Mouse (Mus musculus) c-Kit-positive CD71-negative TER-119-negative erythroid progenitor cells, embryonic 14.5 days (primary cell): ENCODE measurements around the gene Kdm2b.

Experiments
- DNase-seq: peaks from one replicate; pipeline ENCODE4 v3.0.0-alpha.2; 2013; ENCODE audit warnings: low read depth

Gene Kdm2b

GRCm38 (mm10) chr5:122925534-122925958 is 64.1 kb downstream of the Kdm2b start:
- DNase-seq, result peak; percentile 56

GRCm38 (mm10) chr5:122923871-122924465 is 65.7 kb downstream of the Kdm2b start:
- DNase-seq, result no peak

GRCm38 (mm10) chr5:122921941-122922340 is 67.7 kb downstream of the Kdm2b start:
- no peak for DNase-seq

DNA sequence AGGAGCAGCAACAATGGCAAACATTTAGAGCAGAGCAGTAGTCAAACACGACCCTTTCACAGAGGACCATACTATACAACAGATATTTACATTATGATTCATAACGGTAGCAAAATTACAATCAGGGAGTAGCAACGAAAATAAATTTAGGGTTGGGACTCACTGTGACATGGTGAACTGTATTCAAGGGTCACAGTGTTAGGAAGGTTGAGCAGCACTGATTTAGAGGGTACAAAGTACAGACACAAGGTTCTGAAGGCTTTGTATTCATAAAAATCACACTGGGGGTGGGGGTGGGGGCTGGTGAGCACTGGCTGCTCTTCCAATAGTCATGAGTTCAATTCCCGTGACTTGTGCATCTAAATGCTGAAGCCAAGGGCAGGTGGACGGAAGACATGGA is 69.1 kb downstream of the Kdm2b start:
- no peak for DNase-seq

DNA sequence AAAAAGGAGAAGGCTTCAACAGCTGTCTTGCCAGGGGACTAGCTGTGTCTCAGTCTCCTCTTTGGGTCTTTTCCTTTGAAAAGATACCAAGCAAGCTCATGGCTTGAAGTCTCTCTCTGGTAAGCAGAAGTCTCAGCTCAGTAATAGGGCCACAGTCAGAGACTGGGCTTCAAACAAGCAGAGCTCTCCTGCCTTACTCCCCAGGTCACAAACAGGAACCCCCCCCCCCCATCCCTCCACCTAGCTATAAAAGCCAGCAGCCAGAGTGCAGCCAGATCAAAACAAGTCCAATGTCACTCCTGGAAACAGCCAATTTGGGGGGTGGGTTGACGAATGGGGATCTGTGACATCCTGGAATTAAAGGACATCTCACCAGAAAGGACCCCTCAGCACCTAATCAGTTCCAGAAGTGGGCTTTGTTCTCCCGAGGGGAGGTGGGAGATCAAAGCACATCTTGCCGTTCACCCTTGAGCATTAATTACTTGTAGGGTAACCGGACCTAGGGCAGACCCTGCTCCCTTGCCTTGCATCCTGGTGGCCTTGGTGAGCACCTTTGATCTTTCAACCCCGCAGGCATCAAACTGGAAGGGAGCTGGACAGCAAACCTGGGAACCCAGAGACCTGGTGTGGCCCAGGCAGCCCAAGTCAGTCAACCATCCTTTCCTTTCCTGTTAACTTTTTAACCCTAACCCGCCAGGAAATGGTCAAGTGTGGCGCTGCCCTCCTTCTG is 71.5 kb downstream of the Kdm2b start:
- no peak for DNase-seq

DNA sequence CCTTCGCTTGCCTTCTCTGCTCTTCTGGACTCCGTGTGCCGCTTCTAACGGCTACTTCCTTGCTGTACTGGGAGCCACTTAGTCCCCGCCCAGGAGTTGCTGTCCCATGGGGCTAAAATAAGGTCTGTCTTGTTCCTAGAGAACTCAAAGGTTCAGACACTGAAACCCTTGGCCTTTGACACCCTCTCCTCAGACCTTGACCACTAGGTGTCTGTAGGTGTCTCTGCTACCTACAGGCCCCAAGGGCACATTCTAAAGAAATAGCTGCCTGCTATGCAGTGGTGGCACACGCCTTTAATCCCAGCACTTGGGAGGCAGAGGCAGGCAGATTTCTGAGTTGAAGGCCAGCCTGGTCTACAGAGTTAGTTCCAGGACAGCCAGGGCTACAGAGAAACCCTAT is 73.5 kb downstream of the Kdm2b start:
- DNase-seq, result no peak

DNA sequence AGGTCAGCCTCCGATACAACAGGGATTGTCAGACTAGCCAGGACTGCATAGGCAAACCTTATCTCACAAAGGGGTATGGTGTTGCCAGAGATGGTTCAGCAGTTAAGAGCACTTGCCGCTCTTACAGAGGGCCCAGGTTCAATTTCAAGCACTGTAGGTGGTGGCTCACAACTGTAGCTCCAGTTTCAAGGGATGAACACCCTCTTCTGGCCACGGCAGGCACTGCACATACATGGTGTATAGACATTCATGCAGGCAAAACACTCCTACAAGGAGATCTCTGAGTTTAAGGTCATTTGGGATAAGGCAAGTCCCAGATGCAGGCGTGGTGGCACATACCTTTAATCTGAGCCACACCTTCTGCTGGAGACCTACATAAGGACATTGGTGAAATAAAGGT is 76.8 kb downstream of the Kdm2b start:
- DNase-seq, result no peak

GRCm38 (mm10) chr5:122909481-122909880 is 80.1 kb downstream of the Kdm2b start:
- DNase-seq, result no peak

DNA sequence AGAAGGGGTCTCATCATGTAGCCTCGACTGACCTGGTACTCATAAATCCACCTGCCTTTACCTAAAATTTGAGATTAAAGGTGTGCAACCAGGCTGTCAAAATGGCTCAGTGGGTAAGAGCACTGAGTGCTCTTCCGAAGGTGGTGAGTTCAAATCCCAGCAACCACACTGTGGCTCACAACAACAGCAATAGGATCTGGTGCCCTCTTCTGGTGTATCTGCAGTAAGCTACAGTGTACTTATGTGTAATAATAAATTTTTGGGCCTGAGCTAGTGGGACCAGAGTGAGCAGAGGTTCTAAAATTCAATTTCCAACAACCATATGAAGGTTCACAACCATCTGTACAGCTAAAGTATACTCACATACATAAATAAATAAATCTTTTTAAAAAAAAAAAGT is 81.6 kb downstream of the Kdm2b start:
- no peak for DNase-seq

- DNase-seq, result no peak
These were observed 82.4 kb downstream of the Kdm2b start for GRCm38 (mm10) chr5:122907182-122907581.

GRCm38 (mm10) chr5:122903165-122903564 is 86.5 kb downstream of the Kdm2b start:
- no peak for DNase-seq

DNA sequence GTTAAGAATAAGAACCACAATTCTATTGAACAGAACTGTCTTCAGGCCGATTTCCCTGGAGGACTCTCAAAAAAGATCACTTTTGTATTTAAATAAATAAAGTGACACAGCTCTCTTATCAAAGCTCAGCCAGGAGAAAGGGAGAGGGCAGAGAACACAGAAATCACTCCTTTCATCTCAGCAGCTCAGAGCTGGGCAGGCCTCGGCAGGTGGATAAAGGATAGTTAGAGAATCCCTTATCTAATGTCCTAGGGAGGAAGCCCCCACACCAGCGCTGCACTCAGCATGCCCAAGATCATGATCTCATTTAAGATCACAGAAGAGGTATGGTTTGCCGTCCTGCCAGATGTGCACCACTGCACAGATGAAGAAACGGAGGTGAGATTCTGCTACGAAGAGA is 87.4 kb downstream of the Kdm2b start:
- no peak for DNase-seq

- DNase-seq, result no peak
These were observed 88.0 kb downstream of the Kdm2b start for GRCm38 (mm10) chr5:122901666-122902065.

DNA sequence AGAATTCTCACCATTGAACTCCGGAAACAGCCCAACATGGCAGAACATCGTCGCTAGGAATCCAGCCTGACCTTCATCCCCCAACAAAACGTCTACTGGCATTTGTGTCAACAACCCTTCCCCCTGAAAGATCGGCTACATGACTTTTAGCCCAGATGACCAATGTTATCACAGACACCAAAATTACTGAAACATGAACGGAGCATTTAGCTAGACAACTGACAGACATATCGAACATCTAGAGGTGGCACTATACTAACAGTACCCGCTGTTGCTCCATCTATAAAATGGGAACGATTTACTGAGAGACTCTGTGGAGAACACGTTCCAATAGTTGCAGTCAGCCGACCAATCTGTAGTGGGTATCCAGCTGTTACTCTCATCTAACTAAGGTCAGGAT is 88.4 kb downstream of the Kdm2b start:
- no peak for DNase-seq

- DNase-seq, result no peak
These were observed 89.0 kb downstream of the Kdm2b start for GRCm38 (mm10) chr5:122900558-122901171.

DNA sequence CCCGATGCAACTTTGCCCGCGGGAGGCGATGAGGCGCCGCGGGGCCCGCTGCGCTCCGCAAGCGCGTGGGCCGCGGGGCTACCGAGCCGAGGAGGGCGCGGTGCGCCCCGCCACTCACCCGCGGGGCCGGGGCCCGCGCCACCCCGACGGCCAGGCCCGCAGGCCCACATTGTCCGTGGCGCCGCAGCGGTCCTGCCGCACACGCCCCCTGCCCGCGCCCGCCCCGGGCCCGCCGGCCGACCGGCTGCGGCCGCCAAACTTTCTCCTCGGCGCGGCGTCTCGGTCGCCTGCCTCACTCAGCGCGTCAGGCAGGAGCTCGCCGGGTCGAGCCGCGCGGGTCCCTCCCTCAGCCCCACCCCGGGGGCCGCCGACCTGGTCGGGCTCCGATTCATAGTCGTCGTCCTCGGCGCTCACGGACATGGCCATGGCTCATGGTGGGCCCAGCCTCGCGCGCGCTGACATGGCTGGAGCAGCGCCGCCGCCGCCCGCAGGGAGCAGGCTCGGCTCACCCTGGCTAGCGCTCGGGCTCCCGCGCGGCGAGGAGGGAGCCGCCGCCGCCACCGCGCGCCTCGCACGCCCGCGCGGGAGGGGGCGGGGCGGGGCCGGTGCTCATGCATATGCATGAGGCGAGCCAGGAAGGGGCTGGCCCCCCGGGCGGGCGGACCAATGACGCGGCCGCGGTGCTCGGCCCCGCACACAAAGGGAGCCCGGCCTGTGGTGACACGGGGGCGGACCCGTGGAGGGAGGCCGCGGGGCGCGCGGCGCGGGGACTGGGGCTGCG is 89.7 kb downstream of the Kdm2b start:
- peak; percentile 76 for DNase-seq

DNA sequence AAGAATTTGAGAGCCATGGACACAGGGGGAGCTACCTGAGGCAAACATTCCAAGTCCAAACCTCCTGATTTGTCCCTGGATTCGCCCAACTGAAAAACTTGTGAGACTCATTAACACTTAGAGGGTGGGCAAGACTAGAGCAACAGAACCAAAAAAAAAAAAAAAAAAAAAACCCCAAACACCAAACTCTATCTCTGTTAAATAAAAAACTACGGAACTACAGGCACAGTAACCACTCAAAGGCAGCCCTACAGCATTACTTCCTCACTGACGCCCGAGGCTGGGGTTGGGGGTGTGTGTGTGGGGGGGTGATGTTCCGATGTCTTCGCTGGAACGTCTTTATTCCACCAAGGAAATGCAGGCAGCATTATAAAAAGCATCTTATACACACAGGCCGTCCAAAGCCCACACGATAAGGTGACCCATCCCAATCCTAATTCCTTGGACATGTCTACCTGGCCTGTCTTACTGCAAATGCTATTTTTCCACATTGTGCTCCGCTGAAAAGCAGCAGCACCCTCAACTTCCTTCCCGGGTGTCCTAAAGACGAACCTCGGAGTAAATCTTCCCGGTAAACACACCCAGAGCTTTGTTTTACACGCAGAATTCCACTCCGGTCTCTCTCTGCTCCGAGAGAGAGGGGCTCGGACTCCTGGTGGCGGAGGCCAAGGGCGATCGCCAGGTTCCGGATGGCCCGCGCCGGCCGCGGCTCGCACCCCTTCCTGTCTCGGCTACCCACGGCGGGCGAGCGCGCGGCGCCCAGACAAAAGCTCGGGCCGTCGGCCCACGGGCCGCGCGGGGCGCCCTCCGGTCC is 90.5 kb downstream of the Kdm2b start:
- no peak for DNase-seq

DNA sequence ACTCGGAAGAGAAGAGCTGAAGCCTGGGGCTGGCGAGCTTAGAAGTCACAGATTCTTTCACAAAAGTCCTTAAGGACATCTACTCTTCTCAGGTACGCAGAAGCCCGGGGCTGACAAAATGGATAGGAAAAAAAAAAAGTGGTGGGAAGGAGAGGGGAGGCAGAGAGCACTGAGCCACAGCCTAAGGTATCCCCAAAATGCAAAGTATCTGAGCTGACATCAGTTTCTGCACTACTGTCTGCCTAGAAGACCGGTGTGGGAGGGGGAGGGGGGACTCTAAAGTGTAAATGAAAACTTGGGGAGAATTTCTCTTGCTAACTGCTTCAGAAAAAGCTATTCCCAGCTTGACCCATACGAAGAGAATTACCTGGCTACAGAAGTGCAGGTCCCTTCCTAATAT is 91.5 kb downstream of the Kdm2b start:
- no peak for DNase-seq

- no peak for DNase-seq
These were observed 94.8 kb downstream of the Kdm2b start for GRCm38 (mm10) chr5:122894821-122895220.

DNA sequence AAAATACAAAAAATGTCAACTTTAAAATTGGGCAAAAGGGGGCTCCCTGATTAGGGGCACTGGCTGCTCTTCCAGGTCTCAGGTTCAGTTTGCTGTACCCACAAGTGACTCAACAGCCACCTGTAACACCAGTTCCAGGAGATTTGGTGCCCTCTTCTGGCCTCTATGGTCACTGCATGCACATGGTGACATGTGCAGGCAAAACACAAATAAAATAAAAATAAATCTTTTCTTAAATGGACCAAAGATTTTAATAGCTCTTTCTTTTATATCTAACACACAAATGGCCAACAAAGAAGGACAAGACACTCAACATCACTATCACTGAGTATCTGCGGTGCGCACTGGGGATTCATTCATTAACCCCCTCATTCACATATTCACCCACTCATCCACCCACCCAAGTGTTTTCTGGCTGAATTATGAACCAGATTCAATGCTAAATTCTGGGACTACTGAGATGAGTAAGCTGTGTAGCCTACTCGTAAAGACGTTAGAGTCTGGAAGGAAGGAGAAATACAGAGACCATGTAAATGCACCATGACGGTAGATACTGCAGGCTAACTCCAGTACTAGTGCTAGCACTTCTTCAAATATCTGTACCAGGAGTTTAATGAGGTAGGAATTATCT is 95.5 kb downstream of the Kdm2b start:
- DNase-seq, result no peak

- DNase-seq, result no peak
These were observed 96.4 kb downstream of the Kdm2b start for GRCm38 (mm10) chr5:122893270-122893669.
